Mouse (Mus musculus): ENCODE data around the gene Slc17a4. TPM values are rescaled to one million over a fixed set of nuclear protein-coding genes. Genes with fewer than 3 reads are reported as not detected.

Gene Slc17a4
- total RNA-seq (2021) = not detected
- long read RNA-seq, experiment 1 = 0 reads
- long read RNA-seq, experiment 2 = 0 reads

DNA sequence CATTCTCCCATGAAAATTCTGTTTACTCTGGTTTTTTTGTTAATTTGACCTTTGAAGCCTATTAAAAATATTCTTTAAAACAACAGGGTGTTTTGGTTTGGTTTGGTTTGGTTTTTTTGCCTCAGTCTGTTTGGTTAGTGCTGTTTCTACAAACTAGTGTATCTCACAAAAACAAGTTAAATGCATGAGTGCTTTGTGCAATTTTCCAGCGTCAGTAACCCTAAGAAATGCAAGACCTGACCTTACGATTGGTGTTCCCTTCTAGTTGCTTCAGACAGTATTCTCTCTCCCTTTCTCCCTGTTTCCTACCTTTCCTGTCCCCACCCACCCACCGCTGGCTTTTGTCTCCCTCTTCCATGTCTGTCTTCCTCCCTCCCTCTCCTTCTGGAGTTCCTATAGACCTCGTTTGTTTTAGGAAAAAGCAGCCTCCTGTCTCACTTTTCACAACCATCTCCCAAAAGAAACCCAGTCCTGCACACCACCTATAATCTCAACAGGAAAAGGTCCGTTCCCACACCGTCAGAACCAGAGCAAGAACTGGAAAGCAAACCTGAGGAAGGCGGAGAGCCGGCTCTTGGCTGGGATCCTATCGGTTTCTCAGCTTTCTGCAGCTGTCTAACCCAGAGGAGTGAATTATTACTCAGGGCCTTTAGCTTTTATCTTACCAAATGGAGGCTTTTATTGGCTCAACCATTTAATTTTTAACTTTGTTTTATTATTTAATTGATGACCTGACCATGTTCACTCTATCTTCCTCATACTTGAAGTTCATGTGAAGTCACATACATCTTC lies at the start of gene Slc17a4:
Slc17a4 (minus strand) TSS at position 634 of the 792 bp plus-strand sequence.
- H3K4me3 ChIP-seq = no peak within 1 kb of the TSS
- TF ChIP-seq CTCF (conservative IDR thresholded peaks at IDR 0.05) = no peak
- H3K27ac ChIP-seq = no peak within 1 kb of the TSS
- no peak for DNase-seq (ENCODE audit: low spot score in 2 of 2)

DNA sequence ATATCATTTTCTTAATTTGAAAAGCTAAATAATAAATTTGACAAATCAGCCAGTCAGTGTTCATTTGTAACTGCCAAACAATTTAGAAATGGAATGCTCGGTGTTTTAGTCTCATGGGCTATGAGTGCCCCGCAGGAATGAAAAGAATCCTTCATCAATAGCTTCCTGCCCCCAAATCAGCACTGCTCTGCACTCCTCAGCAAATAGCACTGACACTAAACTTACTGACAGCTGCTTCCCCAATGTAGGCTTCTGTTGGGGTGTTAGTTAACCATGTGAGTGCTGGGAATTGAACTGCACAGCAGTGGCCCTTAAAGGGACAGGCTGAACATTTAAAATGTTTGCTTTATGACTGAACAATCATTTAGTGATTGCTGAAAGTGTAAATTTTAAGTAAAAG lies 45.0 kb upstream of the Slc17a4 start:
- DNase-seq (ENCODE audit: low spot score in 2 of 2) = no peak
- Histone ChIP-seq H3K4me3 (no peak overlapping the region), H3K27ac (no peak overlapping the region)
- no peak for TF ChIP-seq CTCF (conservative IDR thresholded peaks at IDR 0.05)

DNA sequence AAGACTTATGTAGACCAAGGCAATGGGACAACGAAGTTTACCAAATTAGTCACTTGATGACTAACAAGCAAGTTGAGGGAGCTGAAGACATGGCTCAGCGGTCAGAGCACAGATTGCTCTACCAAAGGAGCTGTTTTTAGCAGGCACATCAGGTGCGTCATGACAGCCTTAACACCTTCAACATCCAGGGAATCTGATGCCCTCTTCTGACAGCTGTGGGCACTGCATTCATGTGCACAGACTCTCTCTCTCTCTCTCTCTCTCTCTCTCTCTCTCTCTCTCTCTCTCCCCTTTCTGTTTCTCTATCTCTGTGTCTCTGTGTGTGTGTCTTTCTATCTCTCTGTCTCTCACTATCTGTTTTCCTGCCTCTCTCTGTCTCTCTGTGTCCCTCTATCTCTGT lies 36.1 kb upstream of the Slc17a4 start:
- no peak for DNase-seq (ENCODE audit: low spot score in 2 of 2)
- Histone ChIP-seq H3K27ac (no peak overlapping the region), H3K4me3 (no peak overlapping the region)
- TF ChIP-seq CTCF (conservative IDR thresholded peaks at IDR 0.05) = peak; percentile 54

DNA sequence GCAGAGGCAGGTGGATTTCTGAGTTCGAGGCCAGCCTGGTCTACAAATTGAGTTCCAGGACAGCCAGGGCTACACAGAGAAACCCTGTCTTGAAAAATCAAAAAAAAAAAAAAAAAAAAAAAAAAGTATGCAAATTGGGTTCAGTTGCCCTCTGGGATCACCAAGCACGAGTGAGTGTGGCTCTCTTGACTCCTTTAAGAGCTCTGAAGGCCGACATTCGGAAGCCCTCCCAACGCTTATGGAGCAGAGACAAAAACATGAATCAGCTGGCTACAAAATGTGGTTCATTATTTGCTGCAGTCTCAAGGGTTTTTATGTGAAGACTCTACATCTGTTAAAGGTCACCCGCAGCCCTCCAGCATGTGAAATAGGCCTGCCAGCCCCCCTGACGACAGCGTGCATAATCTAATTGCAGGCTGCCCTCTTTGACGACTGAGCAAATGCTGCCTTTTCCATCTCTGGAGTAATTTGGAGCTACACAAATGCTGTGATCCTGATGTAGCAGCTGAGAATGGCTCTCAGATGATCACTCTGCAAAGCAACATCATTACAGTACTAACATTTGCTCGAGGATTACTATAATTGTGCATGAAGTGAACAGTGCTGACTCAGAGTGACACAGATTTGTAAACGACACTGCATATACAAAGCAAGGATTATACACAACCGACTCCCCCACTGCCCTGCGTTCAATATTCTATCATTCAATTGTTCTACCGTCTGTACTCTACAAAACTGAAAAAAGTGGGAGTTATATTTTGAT lies 34.9 kb upstream of the Slc17a4 start:
- no peak for DNase-seq (ENCODE audit: low spot score in 2 of 2)
- H3K27ac ChIP-seq = no peak overlapping the region
- no peak for TF ChIP-seq CTCF (conservative IDR thresholded peaks at IDR 0.05)
- no peak overlapping the region for H3K4me3 ChIP-seq

DNA sequence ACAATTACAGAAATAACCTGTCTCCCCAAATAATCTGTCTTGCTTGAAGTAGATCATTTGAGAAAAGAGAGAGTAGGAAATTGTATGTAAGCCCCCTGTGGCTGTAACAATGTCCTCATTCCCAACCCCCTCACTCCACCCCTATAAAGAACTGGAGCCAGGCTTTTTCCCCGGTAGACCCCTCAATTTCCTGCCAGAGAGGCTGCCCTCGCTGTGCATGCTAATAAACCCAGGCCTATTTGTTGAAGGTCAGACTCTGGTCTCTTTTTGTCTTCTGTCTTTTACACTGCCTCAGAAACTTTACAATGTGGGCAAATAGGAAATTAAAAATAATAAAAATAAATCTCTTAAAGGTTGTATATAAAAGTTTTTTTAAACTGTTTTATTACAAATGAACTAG lies 31.4 kb upstream of the Slc17a4 start:
- no peak for TF ChIP-seq CTCF (conservative IDR thresholded peaks at IDR 0.05)
- no peak overlapping the region for H3K4me3 ChIP-seq
- H3K27ac ChIP-seq = no peak overlapping the region
- DNase-seq (ENCODE audit: low spot score in 2 of 2) = no peak

DNA sequence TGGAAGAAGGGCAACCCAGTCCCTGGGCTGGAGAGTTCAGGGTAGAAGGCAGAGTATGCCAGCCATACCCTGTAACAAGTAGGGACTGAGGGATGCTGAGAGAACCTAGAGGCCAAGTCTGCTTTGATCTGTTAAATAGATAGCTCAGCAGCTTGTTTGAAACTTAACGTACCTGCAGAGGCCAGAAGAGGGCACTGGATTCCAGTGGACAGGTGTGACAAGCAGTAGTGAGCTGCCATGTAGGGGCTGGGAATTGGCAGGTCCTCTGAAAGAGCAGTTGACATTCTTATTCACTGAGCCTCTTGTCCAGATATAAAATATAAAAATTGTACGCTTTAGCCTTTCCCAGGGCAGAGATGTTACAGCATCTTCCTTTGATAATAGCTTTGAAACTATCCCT lies 28.1 kb upstream of the Slc17a4 start:
- H3K27ac ChIP-seq = no peak overlapping the region
- no peak overlapping the region for H3K4me3 ChIP-seq
- TF ChIP-seq CTCF (conservative IDR thresholded peaks at IDR 0.05) = peak; percentile 17; the same call in 1 of the 2 replicates
- DNase-seq (ENCODE audit: low spot score in 2 of 2) = no peak

DNA sequence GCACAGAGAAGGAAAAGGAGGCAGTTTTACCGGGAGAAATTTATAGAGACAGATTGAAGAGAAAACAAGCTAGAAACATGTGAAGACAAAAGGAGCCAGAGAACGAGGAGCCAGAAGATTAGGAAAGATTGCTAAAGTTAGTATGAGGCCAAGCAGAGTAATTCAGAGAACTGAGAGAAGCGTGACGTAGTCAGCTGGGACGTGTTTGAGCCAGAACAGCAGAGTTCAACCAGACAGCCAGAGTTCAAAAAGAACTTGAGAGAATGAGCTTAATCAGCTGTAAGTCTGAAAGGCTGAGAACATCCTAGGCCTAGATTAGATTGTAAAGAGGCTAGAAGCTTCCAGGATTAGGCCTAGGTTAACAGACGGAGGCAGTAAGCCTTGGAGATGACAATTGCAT lies 25.5 kb upstream of the Slc17a4 start:
- H3K4me3 ChIP-seq = no peak overlapping the region
- no peak for TF ChIP-seq CTCF (conservative IDR thresholded peaks at IDR 0.05)
- DNase-seq (ENCODE audit: low spot score in 2 of 2) = no peak
- H3K27ac ChIP-seq = no peak overlapping the region

DNA sequence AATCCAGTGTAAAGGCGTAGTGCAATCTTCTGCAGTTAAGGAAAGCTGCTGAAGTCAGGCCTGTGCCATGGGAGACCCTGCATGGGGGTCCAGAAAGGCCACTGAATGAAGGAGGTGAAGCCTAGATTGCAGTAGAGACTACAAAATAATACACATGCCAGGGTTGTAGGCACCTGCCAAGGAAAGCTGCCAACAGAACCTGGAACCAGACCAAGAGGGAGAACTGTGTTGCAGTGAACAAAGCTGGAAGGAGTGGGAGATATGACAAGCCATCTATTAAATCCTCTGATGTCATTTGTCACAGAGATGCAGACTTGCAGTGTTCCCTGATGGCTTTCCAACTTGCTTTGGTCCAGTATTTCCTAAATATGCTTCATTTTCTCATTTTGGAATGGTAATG lies 23.9 kb upstream of the Slc17a4 start:
- Histone ChIP-seq H3K27ac (no peak overlapping the region), H3K4me3 (no peak overlapping the region)
- no peak for TF ChIP-seq CTCF (conservative IDR thresholded peaks at IDR 0.05)
- no peak for DNase-seq (ENCODE audit: low spot score in 2 of 2)

DNA sequence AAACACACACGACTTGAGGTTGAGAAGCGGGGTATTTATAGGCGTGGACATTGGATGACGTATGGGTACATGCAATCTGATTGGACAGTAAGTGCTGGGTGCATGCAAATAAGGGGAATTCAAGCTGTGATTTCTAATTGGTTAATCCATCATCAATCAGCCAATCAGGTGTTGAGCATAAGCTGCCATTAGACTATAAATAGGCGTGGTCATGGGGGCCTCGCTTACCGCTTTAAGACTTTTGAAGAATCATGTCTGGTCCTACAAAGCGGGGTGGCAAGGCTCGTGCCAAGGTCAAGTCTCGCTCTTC lies 19.4 kb upstream of the Slc17a4 start, which contains the start of gene Hist1h2aa:
Hist1h2aa (plus strand) TSS at position 252 of the 310 bp plus-strand sequence.
- TF ChIP-seq CTCF (conservative IDR thresholded peaks at IDR 0.05) = no peak
- Histone ChIP-seq H3K4me3 (no peak within 1 kb of the TSS), H3K27ac (no peak within 1 kb of the TSS)
- DNase-seq (ENCODE audit: low spot score in 2 of 2) = no peak

DNA sequence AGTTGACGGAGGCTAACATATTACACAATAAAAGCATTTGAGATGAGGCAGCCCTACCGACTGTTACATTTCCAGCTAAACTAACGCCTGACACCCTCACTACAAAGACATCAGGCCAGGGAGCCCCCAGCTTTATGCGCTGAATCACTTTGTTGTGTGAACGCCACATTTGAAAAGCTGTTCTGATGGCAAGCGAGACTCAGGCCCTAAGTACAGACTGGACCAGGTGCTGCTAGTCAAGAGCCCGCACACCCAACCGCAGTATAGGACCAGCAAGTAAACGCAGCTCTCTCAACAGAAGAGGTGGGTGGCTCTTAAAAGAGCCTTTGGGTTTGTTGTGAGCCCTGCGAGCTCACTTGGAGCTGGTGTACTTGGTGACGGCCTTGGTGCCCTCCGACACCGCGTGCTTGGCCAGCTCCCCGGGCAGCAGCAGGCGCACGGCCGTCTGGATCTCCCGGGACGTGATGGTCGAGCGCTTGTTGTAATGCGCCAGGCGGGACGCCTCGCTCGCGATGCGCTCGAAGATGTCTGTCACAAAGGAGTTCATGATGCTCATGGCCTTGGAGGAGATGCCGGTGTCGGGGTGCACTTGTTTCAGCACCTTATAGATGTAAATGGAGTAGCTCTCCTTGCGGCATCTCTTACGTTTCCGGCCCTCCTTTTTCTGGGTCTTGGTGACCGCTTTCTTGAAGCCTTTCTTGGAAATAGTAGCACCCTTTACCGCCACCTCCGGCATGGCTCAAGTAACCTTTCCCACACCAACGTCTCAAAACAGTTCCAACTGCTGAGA lies 18.8 kb upstream of the Slc17a4 start, which contains the start of gene Hist1h2ba:
Hist1h2ba (minus strand) TSS at position 736 of the 790 bp plus-strand sequence.
- no peak for TF ChIP-seq CTCF (conservative IDR thresholded peaks at IDR 0.05)
- Histone ChIP-seq H3K4me3 (no peak within 1 kb of the TSS), H3K27ac (no peak within 1 kb of the TSS)
- DNase-seq (ENCODE audit: low spot score in 2 of 2) = no peak

DNA sequence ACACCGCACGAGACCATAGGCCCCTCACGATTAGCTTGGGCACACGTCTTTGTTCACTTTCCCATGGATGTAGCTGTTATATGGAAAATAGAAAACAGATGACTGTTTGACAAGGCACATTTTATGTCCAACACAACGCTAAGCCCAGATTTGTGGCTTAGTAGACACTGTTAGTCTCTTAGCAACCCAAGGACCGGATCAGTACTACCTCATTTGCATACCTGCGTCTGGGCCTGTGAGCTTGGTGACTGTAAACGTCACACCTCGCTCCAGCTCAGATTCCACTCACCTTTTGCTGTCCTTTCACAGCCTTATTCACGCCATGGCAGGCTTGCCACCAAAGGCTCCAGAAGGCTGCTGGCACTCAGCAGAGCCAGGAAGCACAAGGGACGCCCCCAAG lies 16.1 kb upstream of the Slc17a4 start:
- TF ChIP-seq CTCF (conservative IDR thresholded peaks at IDR 0.05) = no peak
- Histone ChIP-seq H3K4me3 (no peak overlapping the region), H3K27ac (no peak overlapping the region)
- no peak for DNase-seq (ENCODE audit: low spot score in 2 of 2)

DNA sequence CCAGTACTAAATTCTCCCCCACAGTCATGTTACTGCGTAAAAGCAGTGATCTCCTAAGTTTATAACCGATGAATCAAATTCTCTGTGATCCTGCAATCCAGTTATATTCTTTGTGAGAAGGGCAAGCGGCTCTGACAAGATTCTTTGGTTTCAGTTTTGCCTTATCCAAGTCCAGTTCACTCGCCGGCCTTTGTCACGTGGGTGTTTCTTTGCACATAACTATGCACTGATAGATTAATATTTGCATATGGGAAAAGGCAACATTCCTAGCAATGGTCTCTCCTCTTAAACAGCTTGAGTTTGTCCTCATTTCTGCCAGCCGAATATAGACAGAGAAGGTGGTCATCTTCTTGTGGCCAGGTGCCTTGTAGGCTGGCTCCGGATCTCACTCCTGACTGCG lies 15.7 kb upstream of the Slc17a4 start:
- DNase-seq (ENCODE audit: low spot score in 2 of 2) = no peak
- no peak overlapping the region for H3K4me3 ChIP-seq
- TF ChIP-seq CTCF (conservative IDR thresholded peaks at IDR 0.05) = no peak
- H3K27ac ChIP-seq = no peak overlapping the region

DNA sequence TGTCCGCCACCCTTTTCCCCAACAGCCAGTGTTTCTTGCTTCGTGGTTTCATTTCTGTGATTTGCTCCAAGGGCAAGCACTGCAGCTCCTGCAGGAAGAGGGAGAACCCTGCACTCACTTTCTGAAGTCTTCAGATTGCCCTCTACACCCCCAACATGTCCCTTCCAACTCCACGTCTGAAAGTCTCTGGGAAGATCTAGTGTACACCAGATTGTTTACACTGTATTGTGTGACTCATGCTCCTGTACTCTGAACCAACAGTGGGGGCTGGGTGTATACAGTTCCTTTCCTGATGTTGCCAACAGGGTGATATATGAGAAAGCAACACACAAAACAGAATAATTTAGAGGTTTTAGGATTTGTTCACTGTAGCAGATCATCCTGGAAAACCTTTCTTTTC lies 13.8 kb upstream of the Slc17a4 start:
- H3K27ac ChIP-seq = no peak overlapping the region
- no peak for TF ChIP-seq CTCF (conservative IDR thresholded peaks at IDR 0.05)

More for the DNA sequence above, 13.8 kb upstream of the Slc17a4 start:
- no peak overlapping the region for H3K4me3 ChIP-seq
- no peak for DNase-seq (ENCODE audit: low spot score in 2 of 2)
